Mouse (Mus musculus): Measurements from ENCODE around the gene Dgki.

Dgki gene

DNA sequence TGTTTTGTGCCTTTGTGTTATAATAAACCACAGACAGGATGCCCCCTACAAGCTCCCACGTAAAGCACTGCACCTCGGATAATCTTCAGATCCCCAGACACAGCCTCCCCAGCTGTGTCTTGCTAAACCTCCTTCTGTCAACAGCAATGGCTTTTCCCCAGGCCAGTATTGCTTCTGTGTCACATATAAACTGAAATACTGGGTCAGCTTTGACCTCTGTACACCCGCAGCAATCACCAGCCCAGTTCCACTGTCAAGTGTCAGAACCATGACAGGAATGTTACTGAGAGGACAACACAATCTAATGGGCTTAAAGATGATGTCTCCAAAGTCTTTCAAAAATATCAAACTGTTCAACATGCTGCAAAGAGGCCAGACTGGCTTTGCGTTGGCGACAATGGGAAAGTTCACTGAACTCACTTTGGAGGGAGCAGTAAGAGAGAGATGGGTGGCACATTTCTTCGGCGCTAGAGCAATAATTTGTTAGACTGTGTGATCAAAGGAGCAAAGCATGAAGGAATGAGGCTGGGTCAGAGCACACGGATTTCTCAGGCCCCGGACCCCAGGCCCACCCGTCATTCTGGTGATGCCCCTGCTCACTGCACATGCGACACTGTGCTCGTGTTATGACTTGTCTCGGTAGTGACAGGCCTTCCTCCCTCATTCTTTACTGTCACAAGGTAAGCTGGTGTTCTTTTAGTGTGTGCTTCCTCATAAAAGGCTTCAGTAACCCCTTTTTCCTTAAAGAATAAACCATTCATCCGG, 230.0 kb downstream of the Dgki start:
- intact Hi-C loops (cut with DNase I), result no loop called here

DNA sequence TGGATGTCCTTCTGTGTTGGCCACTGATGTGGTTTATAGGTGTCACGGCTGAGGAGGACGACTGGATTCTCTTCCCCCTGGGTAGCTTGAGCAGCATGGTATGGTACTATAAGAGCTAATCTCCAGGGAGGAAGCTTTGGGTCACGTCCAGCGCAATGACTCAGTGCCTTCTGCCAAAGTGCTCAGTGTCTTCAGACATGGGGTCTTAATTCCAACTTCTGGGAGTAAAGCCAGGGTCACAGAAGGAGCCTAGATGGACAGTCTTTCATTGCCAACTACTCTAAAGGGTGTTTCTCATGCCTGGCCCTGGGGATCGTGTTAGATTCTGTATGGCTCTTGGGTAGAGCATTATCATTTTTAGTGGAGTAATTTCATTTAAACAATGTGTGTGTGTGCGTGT, 231.2 kb downstream of the Dgki start:
- intact Hi-C loops (cut with DNase I), result no loop called here

DNA sequence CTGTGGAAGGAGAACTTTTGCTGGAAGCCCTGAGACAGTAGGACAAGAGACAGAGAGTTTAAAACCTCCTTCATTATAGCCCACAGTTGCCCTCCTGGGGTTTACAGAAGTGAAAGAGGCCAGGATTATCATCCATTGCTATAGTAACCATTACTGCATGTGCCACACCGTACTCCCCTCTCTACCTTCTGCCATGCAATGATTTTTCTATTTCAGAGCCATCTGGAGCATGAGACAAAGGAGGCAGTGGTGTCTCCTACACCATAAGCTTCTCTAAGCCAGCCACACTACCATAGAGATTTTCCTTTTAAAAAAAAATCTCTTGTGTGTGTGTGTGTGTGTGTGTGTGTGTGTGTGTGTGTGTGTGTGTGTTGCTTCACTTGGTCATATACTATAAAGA, 232.6 kb downstream of the Dgki start:
- intact Hi-C loops (cut with DNase I), result no loop called here

DNA sequence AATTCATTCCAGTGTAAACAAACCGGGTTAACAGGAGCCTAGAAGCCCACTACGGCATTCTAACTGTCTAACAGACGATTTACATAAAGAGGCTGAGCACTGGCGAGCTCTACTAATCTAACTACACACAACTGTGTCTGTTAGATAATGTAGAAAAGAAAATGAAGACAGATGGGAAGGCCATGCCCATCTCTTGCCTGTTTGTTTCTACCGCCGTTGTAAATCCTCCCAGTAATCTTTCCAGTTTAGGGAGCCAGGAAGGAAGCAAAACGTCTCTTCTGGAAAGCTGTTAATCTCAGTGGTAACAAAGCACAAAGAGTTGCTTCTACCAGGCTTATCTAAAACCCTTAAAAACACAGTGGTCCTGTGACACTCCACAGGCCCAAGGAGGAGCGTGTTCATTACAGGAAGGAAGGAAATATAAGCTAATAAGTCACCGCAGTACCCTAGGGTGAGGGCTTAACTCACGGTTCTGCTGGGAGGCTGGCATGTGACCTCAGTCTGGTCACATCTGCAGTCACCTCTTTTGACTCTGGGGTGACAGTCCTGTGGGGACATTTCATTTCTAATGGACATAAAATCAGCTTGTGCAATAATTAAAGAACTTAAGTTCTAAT, 235.7 kb downstream of the Dgki start:
- intact Hi-C loops (cut with DNase I), result no loop called here

DNA sequence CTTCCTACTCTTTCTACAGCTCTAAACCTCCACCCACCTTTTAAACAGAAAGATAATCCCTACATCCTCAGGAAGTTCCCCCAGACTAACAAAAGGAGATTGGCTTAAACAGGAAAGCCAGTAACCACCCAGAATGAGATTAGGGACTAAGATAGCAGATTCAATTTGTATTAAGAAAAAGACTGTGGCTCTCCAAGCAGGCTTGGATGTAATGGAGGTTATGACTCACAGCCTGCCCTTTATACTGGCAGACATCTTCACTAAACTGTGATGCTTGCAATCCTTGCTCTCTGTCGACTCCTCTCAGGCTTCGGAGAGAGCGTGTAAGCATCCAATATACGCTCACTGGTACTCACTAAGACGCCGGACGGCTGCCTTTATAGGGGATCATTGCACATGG, 236.7 kb downstream of the Dgki start:
- intact Hi-C loops (cut with DNase I), result no loop called here

DNA sequence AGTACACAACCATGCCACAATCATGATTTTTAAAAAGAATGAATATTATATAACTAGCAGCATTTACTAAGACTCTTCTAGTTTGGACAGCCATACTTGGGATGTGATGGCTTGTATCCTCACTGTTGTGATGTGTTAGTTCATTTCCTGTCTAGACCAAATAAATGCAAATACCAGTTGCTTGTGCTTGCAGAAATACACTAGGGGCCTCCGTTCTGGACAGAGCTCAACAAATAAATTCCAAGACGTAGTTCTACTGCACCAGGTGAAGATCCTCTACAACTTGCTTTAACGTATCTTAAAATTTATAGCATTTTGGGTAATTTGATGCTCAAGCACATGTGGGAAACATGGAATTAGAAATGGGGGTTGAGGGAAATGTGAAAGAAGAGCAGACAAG, 239.9 kb downstream of the Dgki start:
- intact Hi-C loops (cut with DNase I), result no loop called here

DNA sequence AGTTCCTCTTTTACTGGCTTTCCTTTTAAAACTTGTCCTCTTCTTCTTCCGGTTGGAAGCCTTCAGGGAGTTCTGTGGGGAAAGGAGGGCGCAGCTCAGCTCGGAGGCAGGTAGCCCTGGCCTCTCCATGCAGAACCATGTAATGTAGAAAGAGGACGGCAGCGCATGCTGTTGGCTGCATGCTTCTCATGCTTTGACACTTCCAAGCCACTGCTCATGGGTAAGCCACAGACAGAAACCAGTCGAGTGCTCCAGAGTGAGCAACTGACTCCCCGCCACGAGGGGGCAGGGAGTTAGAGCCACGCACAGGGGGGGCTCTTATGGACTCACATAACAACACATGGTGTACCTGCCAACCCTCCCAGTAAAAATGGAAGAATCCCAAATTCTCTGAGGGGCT, 242.0 kb downstream of the Dgki start:
- intact Hi-C loops (cut with DNase I), result no loop called here

DNA sequence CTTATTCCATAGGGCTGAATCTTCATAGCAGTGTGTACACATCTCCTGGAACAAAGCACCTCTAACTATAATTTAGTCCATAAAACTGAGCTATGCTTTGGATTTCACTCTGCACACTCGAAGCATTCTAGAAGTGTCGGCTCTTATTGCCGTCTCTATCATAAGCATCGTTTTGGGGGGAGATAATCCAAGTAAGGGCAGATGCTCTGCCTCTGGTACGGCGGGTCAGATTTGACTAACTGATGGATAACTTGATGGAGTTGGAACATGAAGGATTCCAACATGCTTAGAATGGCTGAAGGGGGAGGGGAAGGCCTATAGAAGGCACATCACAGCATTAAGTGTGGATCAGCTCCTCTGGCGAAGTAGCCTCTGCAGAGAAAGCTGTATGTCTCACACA, 242.4 kb downstream of the Dgki start:
- intact Hi-C loops (cut with DNase I), result no loop called here

DNA sequence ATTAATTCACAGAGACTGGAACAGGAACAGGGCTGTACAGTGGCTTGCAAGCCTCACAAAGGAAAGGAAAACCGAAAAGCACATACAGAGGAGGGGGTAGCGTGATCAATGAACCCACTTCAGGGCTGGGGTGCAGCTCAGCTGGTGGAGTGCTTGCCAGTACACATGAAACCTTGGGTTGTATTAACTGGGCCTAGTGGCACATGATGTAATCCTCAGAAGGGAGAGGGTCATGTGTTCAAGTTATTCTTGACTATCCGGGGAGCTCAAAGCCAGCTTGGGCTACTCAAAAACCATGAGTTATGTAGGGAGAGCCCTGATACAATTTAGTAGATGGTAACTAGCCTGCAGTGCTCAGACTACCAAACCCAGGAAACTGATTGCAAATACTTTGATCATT, 244.3 kb downstream of the Dgki start:
- intact Hi-C loops (cut with DNase I), result loop anchor here (2.0 kb wide), 1 partner anchor 393 kb away; no protein-coding TSS in a partner anchor

DNA sequence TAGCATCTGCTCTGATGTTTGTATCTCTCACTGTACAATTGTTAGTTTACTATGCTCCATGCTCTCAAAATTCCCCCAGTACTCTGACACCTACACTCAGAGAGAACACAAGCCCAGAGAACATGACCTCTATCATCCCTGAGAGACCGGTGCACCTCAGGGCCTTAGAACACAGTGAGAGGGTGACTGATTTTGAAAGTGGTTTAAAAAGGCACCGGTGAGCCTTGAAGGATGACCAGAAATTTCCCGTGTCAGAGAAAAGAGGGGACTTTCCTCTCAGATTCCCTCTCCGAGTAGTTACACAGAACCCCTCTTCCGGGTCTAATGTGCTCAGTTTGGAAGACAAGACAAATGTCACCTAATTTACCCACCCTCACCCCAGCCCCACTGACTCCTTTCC, 244.9 kb downstream of the Dgki start:
- intact Hi-C loops (cut with DNase I), result loop anchor here (2.0 kb wide), 1 partner anchor 394 kb away; no protein-coding TSS in a partner anchor

DNA sequence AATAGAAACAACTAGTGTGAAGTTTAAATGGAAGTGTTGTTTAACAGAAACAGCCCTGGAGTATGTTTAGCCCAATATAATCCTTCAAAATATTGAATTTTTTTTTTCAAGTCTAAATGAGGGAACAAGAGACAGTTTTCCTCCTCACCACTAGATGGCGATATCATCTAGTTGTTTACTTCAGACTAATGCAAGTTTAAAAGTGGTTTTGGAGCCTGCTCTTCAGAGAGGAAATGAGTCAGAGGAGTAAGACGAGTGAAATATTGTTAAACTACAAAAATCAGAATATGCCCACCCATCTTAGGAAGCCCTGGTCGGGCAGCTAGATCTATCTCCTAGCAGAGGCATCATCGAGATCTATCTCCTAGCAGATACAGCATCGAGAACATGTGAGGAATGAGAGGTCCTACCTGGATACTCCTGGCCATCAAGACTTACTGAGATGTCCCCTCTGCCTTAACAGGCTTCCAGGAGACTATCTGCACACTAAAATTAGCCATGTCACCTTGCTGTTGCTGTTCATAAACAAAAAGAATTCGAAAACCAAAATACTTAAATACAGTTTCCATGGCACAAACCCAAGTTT, 245.5 kb downstream of the Dgki start:
- intact Hi-C loops (cut with DNase I), result loop anchor here (2.0 to 5.0 kb wide), 2 partner anchors 298 to 394 kb away; no protein-coding TSS in a partner anchor

DNA sequence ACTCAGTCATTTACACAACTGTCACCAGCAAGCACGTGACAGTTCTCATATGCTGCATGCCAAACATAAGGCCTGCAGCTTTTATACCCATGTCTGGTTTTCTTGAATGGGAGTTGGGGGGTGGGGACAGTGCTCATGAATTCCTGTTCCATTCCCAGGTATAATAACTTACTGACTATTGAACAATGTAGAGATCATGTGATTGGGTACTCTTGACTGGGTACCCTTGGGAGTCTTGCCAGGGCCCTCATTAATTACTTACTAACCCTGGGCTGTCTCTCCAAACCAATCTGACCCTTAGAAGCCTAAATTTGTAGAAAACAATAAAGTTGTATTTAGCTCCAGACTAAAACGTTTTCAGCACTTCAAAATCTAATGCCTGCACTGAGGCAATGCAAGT, 246.6 kb downstream of the Dgki start:
- intact Hi-C loops (cut with DNase I), result loop anchor here (5.0 kb wide), 1 partner anchor 299 kb away; no protein-coding TSS in a partner anchor

DNA sequence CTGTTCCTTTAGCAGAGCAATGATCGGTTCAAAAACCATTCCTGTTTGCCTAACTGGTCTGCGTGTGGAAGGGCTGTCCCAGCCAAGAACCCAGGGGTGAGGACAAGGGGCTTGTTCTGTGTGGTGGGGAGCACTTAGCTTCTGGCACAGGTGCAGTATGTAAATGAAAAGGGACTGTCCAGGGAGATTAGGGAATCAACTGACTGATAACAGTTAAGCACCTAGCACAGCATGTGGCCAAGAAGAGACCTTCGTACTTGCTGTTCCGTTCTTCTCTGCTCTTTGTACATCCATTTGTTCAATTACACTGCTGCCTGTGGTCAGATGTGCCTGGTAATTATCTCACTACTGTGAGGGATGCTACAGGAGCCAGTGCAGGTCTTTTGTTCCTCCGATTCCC, 248.3 kb downstream of the Dgki start:
- intact Hi-C loops (cut with DNase I), result loop anchor here (5.0 kb wide), 1 partner anchor 301 kb away; no protein-coding TSS in a partner anchor

DNA sequence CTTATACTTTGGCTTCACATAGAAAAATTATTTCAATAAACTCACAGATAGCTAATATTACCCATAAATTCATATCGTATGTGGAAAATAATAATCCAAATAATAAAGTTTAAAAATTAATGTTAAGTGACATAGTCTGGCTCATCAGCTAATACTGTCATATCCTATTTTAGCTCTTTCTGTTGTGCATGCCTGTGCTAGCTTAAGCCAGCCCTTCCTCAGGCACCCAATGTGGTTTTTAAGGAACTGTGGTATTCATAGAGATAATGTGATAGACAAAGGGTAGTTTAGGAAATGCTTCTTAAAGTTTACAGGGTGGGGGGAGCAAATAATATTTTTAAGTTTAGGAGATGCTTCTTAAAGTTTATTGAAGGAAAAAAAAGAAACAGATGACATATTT, 248.8 kb downstream of the Dgki start:
- intact Hi-C loops (cut with DNase I), result loop anchor here (5.0 kb wide), 1 partner anchor 301 kb away; no protein-coding TSS in a partner anchor

DNA sequence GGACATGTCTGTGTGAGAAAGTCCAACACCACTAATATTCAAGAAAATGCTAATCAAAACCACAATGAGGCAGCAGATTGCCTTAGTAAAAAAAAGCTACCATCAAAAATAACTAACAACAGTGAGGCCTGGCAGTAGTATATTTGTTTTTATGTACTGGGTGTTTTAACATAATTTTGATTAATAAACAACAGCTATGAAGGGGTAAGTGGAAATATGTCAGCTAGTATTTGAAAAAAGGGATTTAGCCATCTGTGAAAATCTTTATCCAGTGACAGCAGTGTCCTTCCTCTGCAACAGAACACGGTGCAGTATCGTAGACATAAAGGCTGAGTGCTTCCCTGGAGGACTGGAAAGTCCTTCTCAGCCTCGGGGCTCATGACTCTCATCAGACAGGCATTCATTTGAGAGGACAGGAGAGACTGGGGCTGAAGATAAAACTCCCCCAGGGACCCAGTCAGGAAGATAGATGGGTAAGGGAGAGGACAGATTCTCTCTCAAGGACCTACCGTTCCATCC, 252.3 kb downstream of the Dgki start:
- intact Hi-C loops (cut with DNase I), result loop anchor here (5.0 to 10.0 kb wide), 3 partner anchors 145 to 1043 kb away; no protein-coding TSS in a partner anchor

DNA sequence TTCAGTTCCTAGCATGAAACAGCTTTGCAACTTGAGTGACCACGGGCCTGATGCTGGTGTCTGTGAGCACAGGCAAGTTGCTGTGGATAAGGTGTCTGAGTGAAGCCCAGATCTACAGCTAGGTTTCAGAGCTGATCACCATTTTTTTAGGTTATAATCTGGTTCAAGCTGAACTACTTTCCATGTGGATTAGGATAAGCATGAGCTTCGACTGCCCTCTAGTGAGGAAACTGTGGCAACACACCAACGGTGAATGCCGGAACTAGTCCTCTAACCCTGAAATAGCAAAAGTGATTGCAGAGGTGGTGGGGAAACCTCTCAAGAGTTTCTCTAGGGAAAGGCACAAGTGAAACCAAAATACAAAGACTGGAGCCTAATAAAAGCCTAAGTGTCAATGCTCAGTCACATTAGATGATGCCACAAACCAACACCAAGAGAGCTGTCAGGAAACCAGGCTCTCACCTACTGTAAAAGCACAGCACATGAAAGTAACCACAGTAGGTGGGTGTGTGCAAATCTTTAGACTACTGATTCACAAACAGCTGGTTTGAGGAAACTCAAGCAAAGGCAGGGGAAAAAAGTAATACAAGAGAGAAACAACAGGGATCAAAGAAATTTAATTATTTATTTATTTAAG, 253.7 kb downstream of the Dgki start:
- intact Hi-C loops (cut with DNase I), result loop anchor here (5.0 to 10.0 kb wide), 3 partner anchors 144 to 1041 kb away; no protein-coding TSS in a partner anchor

DNA sequence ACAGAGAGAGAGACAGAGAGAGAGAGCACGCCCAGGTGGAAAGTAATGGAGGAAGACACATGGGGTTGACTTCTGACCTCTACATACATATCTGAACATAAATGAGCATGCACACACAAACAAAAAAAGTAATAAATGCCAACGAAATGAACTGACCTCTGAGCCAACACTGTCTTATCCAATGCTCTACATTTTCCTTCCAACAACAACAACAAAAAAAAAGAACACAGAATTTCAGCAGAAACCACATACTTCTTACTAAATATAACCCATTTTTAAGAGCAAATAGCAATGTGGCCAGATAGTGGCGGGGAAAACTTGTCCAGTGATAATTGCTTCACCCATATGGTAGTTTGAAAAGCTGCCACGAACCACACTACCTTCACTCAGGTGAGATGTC, 255.2 kb downstream of the Dgki start:
- intact Hi-C loops (cut with DNase I), result loop anchor here (5.0 to 10.0 kb wide), 3 partner anchors 142 to 1040 kb away; no protein-coding TSS in a partner anchor

DNA sequence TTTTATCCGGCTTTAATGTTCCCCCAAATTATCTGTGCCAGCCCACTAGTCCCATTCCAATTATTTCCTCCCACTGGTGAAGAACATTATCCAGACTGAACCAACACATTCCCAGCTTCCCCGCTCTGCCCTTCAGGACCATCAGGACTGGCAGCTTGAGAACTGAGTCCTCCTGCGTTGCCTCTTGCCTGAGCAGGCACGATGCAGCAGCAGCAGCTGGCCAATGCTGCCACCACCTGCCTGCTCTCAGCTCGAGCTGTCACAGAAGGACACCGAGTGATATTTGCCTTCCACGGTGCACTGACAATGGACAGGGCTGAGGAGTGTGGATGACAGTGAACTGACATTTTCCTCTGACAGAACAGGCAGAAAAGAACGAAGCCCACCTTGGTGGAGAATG, 261.5 kb downstream of the Dgki start:
- intact Hi-C loops (cut with DNase I), result no loop called here

DNA sequence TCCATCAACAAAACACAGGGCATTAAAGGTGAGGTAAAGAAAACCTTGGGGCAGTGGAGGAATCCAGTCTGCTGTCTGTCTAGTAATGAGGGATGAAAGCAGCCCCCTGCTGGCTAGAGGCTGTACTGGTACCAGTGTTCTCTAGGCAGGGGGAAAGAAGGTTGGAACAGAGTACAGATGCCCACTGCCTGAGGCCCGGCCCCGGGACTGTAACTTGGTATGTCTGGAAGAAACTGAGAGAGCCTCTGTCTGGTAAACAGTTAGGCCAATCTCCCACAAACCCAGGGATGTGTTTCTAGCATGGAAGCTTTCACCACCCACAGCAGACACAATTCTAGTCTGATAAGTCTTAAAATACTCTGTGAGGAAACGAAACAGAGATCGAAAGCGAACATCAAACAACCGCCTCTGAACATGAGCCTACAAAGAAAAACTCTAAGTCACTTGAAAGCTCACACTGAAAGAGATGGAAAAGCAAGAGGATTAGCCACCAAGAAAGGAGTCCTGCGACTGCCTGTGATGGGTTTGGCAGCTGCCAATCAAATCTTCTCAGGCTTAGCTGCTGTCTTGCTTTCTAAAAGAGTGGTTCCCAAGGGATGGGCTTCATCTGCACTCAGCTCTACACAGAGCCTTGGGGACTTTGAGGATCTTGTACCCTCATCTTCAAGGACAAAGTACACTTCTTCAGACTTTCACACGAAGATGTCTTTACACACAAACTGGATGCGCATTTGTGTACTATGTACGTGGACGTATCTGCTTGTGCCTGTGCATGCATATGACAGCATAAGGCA, 262.7 kb downstream of the Dgki start:
- intact Hi-C loops (cut with DNase I), result no loop called here

DNA sequence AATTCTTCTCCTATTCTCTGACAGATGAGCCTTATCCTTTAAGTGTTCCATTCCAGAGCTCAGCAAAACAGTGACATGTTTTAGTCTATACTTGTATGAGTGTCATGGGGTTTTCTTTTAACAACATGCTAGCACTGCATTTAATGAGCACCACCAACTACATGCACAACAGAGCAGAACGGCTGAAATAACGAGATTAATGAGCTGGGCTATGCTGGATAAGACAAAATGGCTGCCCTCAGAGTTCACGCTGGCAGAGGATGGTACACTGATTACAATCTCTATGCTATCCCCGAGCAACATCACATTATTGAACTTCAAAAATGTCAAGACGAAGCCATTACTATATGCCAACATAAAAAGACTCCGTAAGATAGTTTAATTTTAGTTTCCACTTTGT, 264.3 kb downstream of the Dgki start:
- intact Hi-C loops (cut with DNase I), result no loop called here

DNA sequence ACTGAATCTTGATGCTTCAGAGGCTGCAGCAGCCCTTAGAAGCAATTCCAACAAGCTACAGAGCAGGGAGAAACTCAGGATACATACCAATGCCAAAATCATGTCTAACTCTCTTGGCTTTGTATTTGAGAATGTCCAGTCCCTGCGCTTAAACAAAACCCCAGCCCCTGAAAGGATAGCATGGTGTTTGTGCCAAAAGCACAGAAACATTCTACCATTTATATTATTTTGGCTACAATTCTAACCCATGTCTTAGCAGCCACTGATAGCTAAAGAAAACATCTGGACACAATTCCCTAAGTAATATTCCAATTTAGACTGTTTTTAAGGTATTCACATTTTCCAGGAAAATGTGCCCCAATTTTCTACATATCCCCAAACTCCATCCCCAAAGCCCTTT, 269.0 kb downstream of the Dgki start:
- intact Hi-C loops (cut with DNase I), result no loop called here
